Mouse (Mus musculus): Measurements from ENCODE around the gene Otub2. TPM values are rescaled to one million over a fixed set of nuclear protein-coding genes. Genes with fewer than 3 reads are reported as not detected.
A peak's percentile ranks its signal among the peaks of the same experiment; 100 is the strongest.

Otub2 gene
- polyA plus RNA-seq, 1 experiment = 9.0 TPM

DNA sequence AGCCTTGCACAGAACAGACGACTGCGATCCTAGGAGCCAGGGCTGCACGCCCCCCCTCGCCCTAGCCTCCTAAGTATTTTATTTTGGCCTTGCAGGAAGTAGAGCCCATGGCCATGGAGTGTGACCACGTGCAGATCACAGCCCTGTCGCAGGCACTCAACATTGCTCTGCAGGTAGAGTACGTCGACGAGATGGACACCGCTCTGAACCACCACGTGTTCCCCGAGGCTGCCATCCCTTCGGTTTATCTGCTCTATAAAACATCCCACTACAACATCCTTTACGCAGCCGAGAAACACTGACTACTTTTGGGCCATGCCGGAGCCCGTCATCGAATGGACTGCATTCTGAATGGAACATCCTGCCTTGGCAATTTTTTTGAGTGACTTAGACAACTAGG, 15.6 kb downstream of the Otub2 start:
- Histone ChIP-seq H3K27ac (ENCODE audit: control insufficient read depth, insufficient read depth, low read depth, low read length, poor library complexity) (no peak overlapping the region), H3K4me1 (ENCODE audit: control insufficient read depth, insufficient read depth, low read length) (no peaks in the 10 kb centered on the region), H3K4me3 (replicated peaks; ENCODE audit: control insufficient read depth, low read depth, low read length) (no peak overlapping the region)
- no peak for TF ChIP-seq CTCF (IDR thresholded peaks at IDR 0.05; ENCODE audit: control insufficient read depth, insufficient read depth, low read length)
- no peak for TF ChIP-seq POLR2A (IDR thresholded peaks at IDR 0.05; ENCODE audit: borderline replicate concordance, control insufficient read depth, low read depth, low read length)
- WGBS = 87% methylated on average over 18 of the region's 18 CpGs

DNA sequence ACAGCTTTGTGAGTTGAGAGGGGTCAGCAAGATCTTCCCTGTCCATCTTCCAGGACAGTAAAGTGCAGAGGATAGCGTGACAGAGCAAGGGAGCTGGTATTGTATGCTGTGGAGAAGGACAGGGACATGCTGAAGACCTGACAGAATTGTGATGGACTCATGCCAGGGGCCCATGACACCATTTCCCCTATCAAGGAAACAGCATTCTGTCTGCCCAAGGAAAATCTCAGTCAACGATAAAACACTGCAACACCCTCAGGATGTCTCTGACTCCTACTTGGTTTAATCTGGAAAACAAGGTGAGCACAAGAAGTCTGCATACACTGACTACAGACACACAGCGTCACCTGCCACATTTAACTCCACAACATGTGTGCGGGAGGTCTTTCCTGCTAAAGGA, 19.2 kb downstream of the Otub2 start, which contains the start of gene 9330161L09Rik:
9330161L09Rik (minus strand) TSS at position 101 of the 400 bp plus-strand sequence.
- Histone ChIP-seq H3K4me3 (replicated peaks; ENCODE audit: control insufficient read depth, low read depth, low read length) (no peak within 1 kb of the TSS), H3K4me1 (ENCODE audit: control insufficient read depth, insufficient read depth, low read length) (no peaks in the 10 kb centered on the region), H3K27ac (ENCODE audit: control insufficient read depth, insufficient read depth, low read depth, low read length, poor library complexity) (no peak within 1 kb of the TSS)
- WGBS = 81% methylated on average over 4 of the region's 4 CpGs
- TF ChIP-seq POLR2A (IDR thresholded peaks at IDR 0.05; ENCODE audit: borderline replicate concordance, control insufficient read depth, low read depth, low read length) (no peak), CTCF (IDR thresholded peaks at IDR 0.05; ENCODE audit: control insufficient read depth, insufficient read depth, low read length) (no peak)

DNA sequence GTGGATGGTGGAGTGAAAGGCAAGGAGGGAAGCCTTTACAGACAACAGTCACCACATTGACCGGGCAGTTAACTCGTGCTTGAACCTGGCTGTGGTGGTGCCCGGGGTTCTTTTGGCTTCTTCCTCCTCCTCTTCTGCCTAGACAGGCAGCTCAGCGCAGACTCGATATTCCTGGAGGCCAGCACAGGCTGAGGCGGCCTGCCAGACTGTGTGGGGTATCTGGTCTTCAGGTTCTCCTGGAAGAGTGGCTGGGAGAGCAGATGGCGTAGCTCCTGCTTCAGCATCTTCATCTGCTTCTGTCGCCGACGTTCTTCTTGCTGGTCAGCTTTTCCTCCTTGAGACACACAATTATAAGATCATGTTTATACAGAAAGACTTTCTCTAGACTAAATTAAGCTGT, 19.7 kb downstream of the Otub2 start:
- Histone ChIP-seq H3K27ac (ENCODE audit: control insufficient read depth, insufficient read depth, low read depth, low read length, poor library complexity) (no peak overlapping the region), H3K4me1 (ENCODE audit: control insufficient read depth, insufficient read depth, low read length) (no peaks in the 10 kb centered on the region), H3K4me3 (replicated peaks; ENCODE audit: control insufficient read depth, low read depth, low read length) (no peak overlapping the region)
- TF ChIP-seq POLR2A (IDR thresholded peaks at IDR 0.05; ENCODE audit: borderline replicate concordance, control insufficient read depth, low read depth, low read length) (no peak), CTCF (IDR thresholded peaks at IDR 0.05; ENCODE audit: control insufficient read depth, insufficient read depth, low read length) (no peak)
- 91% methylated on average over 10 of the region's 10 CpGs for WGBS

GRCm38 (mm10) chr12:103425016-103425728, 36.7 kb downstream of the Otub2 start:
- Histone ChIP-seq H3K4me3 (replicated peaks; ENCODE audit: control insufficient read depth, low read depth, low read length) (peak overlapping the region; percentile 83), H3K27ac (ENCODE audit: control insufficient read depth, insufficient read depth, low read depth, low read length, poor library complexity) (peak overlapping the region; percentile 29; the same call in 1 of the 2 replicates), H3K4me1 (ENCODE audit: control insufficient read depth, insufficient read depth, low read length) (no peaks in the 10 kb centered on the region; the same call in 1 of the 2 replicates)
- 8% methylated on average over 33 of the region's 33 CpGs for WGBS
- TF ChIP-seq POLR2A (IDR thresholded peaks at IDR 0.05; ENCODE audit: borderline replicate concordance, control insufficient read depth, low read depth, low read length) (no peak), CTCF (IDR thresholded peaks at IDR 0.05; ENCODE audit: control insufficient read depth, insufficient read depth, low read length) (no peak)

- peak within 1 kb of the TSS; percentile 29; the same call in 1 of the 2 replicates for H3K27ac ChIP-seq (ENCODE audit: control insufficient read depth, insufficient read depth, low read depth, low read length, poor library complexity)
- under 1% methylated on average over 33 of the region's 33 CpGs for WGBS
- H3K4me3 ChIP-seq (replicated peaks; ENCODE audit: control insufficient read depth, low read depth, low read length) = peak within 1 kb of the TSS; percentile 83
- no peaks in the 10 kb centered on the region; the same call in 1 of the 2 replicates for H3K4me1 ChIP-seq (ENCODE audit: control insufficient read depth, insufficient read depth, low read length)
- TF ChIP-seq CTCF (IDR thresholded peaks at IDR 0.05; ENCODE audit: control insufficient read depth, insufficient read depth, low read length) (peak; percentile 88), POLR2A (IDR thresholded peaks at IDR 0.05; ENCODE audit: borderline replicate concordance, control insufficient read depth, low read depth, low read length) (peak; percentile 89; the same call in 1 of the 2 replicates)
These were observed 37.4 kb downstream of the Otub2 start, which contains the start of gene Ddx24 for GRCm38 (mm10) chr12:103425729-103426470. TSS of gene Ddx24 (minus strand) at chr12:103425830.

- TF ChIP-seq POLR2A (IDR thresholded peaks at IDR 0.05; ENCODE audit: borderline replicate concordance, control insufficient read depth, low read depth, low read length) = no peak
- TF ChIP-seq CTCF (IDR thresholded peaks at IDR 0.05; ENCODE audit: control insufficient read depth, insufficient read depth, low read length) = no peak
- Histone ChIP-seq H3K4me1 (ENCODE audit: control insufficient read depth, insufficient read depth, low read length) (no peaks in the 10 kb centered on the region; the same call in 1 of the 2 replicates), H3K4me3 (replicated peaks; ENCODE audit: control insufficient read depth, low read depth, low read length) (no peak overlapping the region), H3K27ac (ENCODE audit: control insufficient read depth, insufficient read depth, low read depth, low read length, poor library complexity) (no peak overlapping the region)
- 88% methylated on average over 7 of the region's 7 CpGs for WGBS
These were observed 38.2 kb downstream of the Otub2 start for GRCm38 (mm10) chr12:103426710-103427109.

GRCm38 (mm10) chr12:103433430-103433829, 44.9 kb downstream of the Otub2 start:
- Histone ChIP-seq H3K4me1 (ENCODE audit: control insufficient read depth, insufficient read depth, low read length) (peaks cover 4% of the 10 kb centered on the region), H3K27ac (ENCODE audit: control insufficient read depth, insufficient read depth, low read depth, low read length, poor library complexity) (no peak overlapping the region), H3K4me3 (replicated peaks; ENCODE audit: control insufficient read depth, low read depth, low read length) (no peak overlapping the region)
- WGBS = 83% methylated on average over 2 of the region's 2 CpGs
- TF ChIP-seq POLR2A (IDR thresholded peaks at IDR 0.05; ENCODE audit: borderline replicate concordance, control insufficient read depth, low read depth, low read length) = no peak
- TF ChIP-seq CTCF (IDR thresholded peaks at IDR 0.05; ENCODE audit: control insufficient read depth, insufficient read depth, low read length) = no peak
